Mouse (Mus musculus) retina, adult 2 months (tissue): ENCODE data around the gene Olfr272.

Experiments used
- DNase-seq: peaks from one replicate; pipeline ENCODE4 v3.0.0-alpha.2; 2012; ENCODE audit warnings: low read depth, low spot score

Gene Olfr272

GRCm38 (mm10) chr4:52919078-52919477, at the start of gene Olfr272:
TSS of gene Olfr272 (minus strand) at chr4:52919178.
- DNase-seq: no peak

GRCm38 (mm10) chr4:52964247-52964646, 45.3 kb upstream of the Olfr272 start, which contains the start of gene Olfr270:
TSS of gene Olfr270 (plus strand) at chr4:52964547.
- no peak for DNase-seq

- peak; percentile 20 for DNase-seq
These were observed 39.7 kb upstream of the Olfr272 start for GRCm38 (mm10) chr4:52958693-52959092.

GRCm38 (mm10) chr4:52949005-52949404, 30.0 kb upstream of the Olfr272 start:
- DNase-seq: no peak

DNA sequence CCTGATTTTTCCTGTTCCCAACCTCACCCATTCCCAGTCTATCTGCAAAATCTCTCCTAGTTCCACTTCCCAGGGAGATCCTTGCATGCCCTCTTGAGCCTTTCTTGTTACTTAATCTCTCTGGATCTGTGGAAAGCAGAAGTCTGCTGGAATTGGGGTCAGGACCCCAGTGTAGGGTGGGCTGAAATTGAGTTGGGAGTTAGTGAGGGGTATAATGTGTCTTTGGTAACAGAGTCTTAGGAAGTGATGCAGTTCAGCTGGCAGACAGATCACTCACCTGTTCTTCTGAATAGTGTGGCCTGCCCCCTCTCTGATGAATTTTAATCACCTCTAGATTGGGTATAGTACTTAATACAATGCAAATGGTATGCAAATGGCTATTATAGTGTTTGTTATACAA, 27.7 kb upstream of the Olfr272 start:
- no peak for DNase-seq

- no peak for DNase-seq
These were observed 11.5 kb upstream of the Olfr272 start for GRCm38 (mm10) chr4:52930480-52930879.

DNA sequence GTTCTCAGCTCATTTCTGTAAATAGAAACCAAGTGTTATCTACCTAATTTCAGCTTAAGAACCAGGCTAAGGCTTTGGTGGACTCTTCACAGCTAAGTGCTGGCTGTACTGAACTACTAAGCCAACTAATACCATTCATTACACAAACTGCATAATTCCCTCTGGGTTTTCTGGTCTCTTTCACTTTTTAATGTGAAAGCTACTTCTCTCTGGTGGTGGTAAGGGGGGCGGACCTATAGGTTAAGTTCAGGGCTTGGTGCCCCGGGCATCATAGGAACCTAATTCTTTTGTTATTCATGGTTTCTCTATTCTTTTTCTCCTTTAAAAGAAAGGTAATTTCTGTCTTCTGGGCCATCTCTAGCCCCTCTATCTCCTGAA, 1.7 kb downstream of the Olfr272 start:
- DNase-seq: no peak

- no peak for DNase-seq
These were observed 2.2 kb downstream of the Olfr272 start for GRCm38 (mm10) chr4:52916659-52917310.

DNA sequence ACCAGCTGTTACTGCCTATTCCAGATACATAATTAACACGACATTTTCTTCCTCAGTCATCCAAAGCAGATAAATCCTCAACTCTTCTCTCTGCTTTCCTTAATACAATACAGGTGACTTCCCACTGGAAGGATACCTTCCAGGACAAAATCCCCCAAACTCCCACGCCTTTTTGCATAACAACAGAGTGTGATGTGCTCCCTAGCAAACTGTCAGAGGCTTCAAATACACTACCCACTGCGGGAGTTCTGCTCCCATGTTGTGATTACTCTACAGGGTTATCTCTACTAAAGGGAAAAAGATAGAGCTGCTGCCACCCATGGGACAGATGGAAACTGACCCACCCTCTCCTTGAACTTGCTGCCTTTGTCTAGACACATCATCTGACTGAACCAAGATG, 6.6 kb downstream of the Olfr272 start:
- DNase-seq: no peak

GRCm38 (mm10) chr4:52909542-52909941, 9.4 kb downstream of the Olfr272 start:
- DNase-seq: no peak

- DNase-seq: no peak
These were observed 54.8 kb downstream of the Olfr272 start for GRCm38 (mm10) chr4:52864156-52864555.
